Mouse (Mus musculus) neural tube, embryonic 13.5 days (tissue): ENCODE measurements around the gene Rcor2. TPM values are rescaled to one million over a fixed set of nuclear protein-coding genes. Genes with fewer than 3 reads are reported as not detected.
A peak's percentile ranks its signal among the peaks of the same experiment; 100 is the strongest.

Experiments
- ATAC-seq: fragments of 200-750 bp; cut with Nextera tagmentation; 2 replicates; pipeline ENCODE4 v1.8.0; 2017; ENCODE audit warnings: low read depth, mild to moderate bottlenecking, moderate TSS enrichment, moderate library complexity
- H3K27ac ChIP-seq: fragments of 300-500 bp; sonication (generic); replicated peaks from 2 replicates; pipeline ENCODE4 v1.5.1; 2015; ENCODE audit warnings: moderate library complexity, mild to moderate bottlenecking, inconsistent platforms
- H3K27me3 ChIP-seq: fragments of 300-500 bp; sonication (generic); 2 replicates; pipeline ENCODE4 v1.6.1; 2015; ENCODE audit warnings: mild to moderate bottlenecking, inconsistent platforms
- H3K36me3 ChIP-seq: fragments of 300-500 bp; sonication (generic); 2 replicates; pipeline ENCODE4 v1.6.1; 2015; ENCODE audit warnings: mild to moderate bottlenecking, inconsistent platforms
- H3K4me1 ChIP-seq: fragments of 300-500 bp; sonication (generic); replicated peaks from 2 replicates; pipeline ENCODE4 v1.6.1; 2015; ENCODE audit warnings: inconsistent platforms
- H3K4me2 ChIP-seq: fragments of 300-500 bp; sonication (generic); 2 replicates; pipeline ENCODE4 v1.6.1; 2015; ENCODE audit warnings: inconsistent platforms, mild to moderate bottlenecking, moderate library complexity
- H3K4me3 ChIP-seq: fragments of 300-500 bp; sonication (generic); 2 replicates; pipeline ENCODE4 v1.5.1; 2015; ENCODE audit warnings: mild to moderate bottlenecking, inconsistent platforms
- H3K9ac ChIP-seq: fragments of 300-500 bp; sonication (generic); 2 replicates; pipeline ENCODE4 v1.6.1; 2015; ENCODE audit warnings: moderate library complexity, mild to moderate bottlenecking, inconsistent platforms
- H3K9me3 ChIP-seq: fragments of 300-500 bp; sonication (generic); 2 replicates; pipeline ENCODE4 v1.6.1; 2016; ENCODE audit warnings: inconsistent platforms
- WGBS: fragments of 180-500 bp; shearing (Covaris S2); methylation state at CpG from one replicate; pipeline ENCODE4 v1.1.7; 2015; 5-methylcytosine and 5-hydroxymethylcytosine counted together
- polyA plus RNA-seq: library from polyadenylated mRNA; unstranded; fragments of >200 nt; fragmentation: Nextera tagmentation; extraction: Ambion mirVana; gene quantifications from 2 replicates; pipeline ENCODE4 v1.2.1, GENCODE M21; 2015

Gene Rcor2
- 31.0 and 31.1 TPM in 2 replicates for polyA plus RNA-seq

DNA sequence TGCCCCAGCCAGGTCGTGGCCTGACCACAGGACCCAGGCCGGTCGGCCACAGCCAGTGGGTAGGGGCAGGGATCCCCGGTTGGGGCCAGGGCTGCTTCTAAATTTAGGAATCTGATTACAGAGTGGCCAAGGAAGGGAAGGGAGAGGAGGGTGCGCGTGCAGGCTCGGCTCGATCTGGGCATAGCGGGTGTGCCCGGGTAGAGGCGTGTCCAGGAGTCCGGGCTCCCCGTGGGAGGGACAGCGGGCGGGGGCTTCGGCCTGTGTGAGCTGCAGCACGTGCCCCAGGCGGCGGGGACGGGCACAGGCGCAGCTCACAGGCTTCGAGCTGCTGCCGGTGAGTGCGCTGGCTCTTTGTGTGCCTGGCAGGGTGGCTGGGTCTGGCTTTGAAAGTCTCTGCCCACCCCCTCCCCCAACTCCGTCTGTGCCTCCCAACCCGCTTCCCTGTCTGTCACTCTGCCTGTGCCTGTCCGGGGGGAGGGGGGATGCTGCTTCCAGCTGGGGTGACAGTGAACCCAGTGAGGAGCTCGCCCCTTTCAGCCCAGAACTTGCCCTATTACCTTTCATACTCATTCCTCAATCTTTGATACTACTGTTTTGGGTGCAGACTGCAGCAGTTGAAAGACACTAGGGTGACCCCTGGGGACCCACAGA lies at the start of gene Rcor2:
Gene Rcor2 (plus strand): TSS at position 235 of the 651 bp plus-strand sequence.
- peak within 1 kb of the TSS; percentile 98 for H3K9ac ChIP-seq
- peak within 1 kb of the TSS; percentile 98 for H3K27ac ChIP-seq
- ATAC-seq = peak; percentile 49
- H3K27me3 ChIP-seq = no peaks in the 10 kb centered on the region
- 2% methylated on average over 27 of the region's 28 CpGs for WGBS
- 0 out of 2 replicates have a peak, but pooled peaks cover 1% of the 10 kb centered on the region for H3K9me3 ChIP-seq
- H3K36me3 ChIP-seq = peaks cover 19% of the 10 kb centered on the region
- peak within 1 kb of the TSS; percentile 94 for H3K4me2 ChIP-seq
- peak within 1 kb of the TSS; percentile 87 for H3K4me3 ChIP-seq
- peaks cover 74% of the 10 kb centered on the region for H3K4me1 ChIP-seq

DNA sequence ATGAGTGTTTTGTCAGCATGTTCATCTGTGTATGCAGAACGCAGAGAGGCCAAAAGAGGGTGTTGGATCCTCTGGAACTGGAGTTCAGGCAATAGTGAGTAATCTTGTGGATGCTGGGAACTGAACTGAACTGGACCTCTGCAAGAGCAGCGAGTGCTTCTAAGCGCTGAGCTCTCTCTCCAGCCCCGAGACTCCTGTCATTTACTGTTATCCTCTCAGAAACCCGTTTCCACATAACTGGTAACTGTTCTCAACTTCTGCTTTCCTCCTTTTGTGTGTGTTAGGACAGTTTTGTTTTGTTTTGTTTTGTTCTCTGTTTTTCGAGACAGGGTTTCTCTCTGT lies 49.2 kb upstream of the Rcor2 start:
- peak; percentile 19 for ATAC-seq
- peaks cover 39% of the 10 kb centered on the region for H3K4me1 ChIP-seq
- peaks cover 29% of the 10 kb centered on the region for H3K36me3 ChIP-seq
- no peaks in the 10 kb centered on the region for H3K9me3 ChIP-seq
- H3K4me3 ChIP-seq = peak overlapping the region; percentile 80
- no peaks in the 10 kb centered on the region for H3K27me3 ChIP-seq
- H3K4me2 ChIP-seq = peak overlapping the region; percentile 67
- 13% methylated on average over 6 of the region's 6 CpGs for WGBS
- H3K9ac ChIP-seq = peak overlapping the region; percentile 22; the same call in 1 of the 2 replicates
- 0 out of 2 replicates have a peak overlapping the region, but pooled peaks have one; percentile 14 for H3K27ac ChIP-seq

DNA sequence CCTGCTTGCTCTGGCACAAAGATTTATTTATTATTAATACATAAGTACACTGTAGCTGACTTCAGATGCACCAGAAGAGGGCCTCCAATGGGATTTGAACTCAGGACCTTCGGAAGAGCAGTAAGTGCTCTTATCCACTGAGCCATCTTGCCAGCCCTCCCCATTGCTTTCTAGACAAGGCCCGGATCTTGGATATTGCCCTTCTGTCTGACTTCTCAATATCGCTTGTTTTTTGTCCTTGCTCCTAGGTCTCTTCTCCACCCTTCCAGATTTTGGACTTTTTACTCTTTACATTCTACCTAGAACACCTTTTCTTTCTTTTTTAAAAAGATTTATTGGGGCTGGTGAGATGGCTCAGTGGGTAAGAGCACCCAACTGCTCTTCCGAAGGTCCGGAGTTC lies 48.4 kb upstream of the Rcor2 start:
- Histone ChIP-seq H3K4me2 (no peak overlapping the region), H3K4me1 (peaks cover 39% of the 10 kb centered on the region), H3K27me3 (no peaks in the 10 kb centered on the region), H3K36me3 (peaks cover 20% of the 10 kb centered on the region), H3K27ac (no peak overlapping the region), H3K4me3 (no peak overlapping the region), H3K9ac (no peak overlapping the region), H3K9me3 (no peaks in the 10 kb centered on the region)
- 97% methylated on average over 5 of the region's 5 CpGs for WGBS
- ATAC-seq = no peak

DNA sequence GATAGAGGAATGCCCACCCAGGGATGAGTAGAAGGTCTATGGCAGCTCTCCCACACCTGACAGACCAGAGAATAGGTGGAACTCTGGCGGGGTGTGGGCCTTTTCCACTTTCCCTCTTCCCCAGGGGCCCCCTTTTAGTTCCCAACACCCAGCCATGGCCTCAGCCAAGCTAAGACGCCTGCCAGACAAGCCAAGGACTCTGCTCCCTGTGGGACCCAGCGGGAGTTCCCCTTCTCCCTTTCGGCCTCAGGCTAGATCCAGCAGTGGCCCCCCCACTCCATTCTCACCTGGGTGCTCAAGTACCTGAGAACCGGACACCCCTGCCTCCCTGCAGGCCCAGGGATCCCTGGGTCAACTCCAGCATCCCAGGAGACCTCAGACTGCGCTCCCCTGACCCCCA lies 44.9 kb upstream of the Rcor2 start:
- H3K4me1 ChIP-seq = peaks cover 8% of the 10 kb centered on the region
- H3K27ac ChIP-seq = no peak overlapping the region
- no peak overlapping the region for H3K9ac ChIP-seq
- no peak for ATAC-seq
- no peaks in the 10 kb centered on the region for H3K27me3 ChIP-seq
- no peak overlapping the region for H3K4me2 ChIP-seq
- H3K4me3 ChIP-seq = no peak overlapping the region
- H3K36me3 ChIP-seq = peaks cover 17% of the 10 kb centered on the region
- H3K9me3 ChIP-seq = no peaks in the 10 kb centered on the region
- WGBS = 86% methylated on average over 6 of the region's 6 CpGs

DNA sequence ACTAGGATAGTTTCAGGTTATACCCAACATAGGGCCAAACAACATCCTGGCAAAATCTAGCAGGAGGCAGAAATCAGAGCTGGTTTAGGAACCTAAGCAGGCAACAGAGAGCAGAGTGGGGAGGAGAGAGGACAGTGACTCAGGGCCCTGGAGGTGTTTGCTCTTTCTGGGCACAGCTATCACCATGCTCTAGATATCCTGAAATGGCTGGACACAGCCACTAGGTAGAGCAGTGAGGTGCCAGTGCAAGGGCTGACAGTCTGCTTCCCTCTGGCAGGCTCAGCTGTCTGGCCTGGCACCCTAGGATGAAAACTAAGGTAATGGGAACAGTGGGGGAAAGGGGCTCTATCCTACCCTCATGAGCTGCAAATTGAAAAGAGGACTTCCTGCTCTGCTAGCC lies 43.6 kb upstream of the Rcor2 start:
- no peak for ATAC-seq
- Histone ChIP-seq H3K27ac (no peak overlapping the region), H3K9me3 (no peaks in the 10 kb centered on the region), H3K4me2 (no peak overlapping the region), H3K4me3 (no peak overlapping the region), H3K4me1 (no peaks in the 10 kb centered on the region), H3K27me3 (no peaks in the 10 kb centered on the region), H3K9ac (no peak overlapping the region), H3K36me3 (peaks cover 30% of the 10 kb centered on the region)

DNA sequence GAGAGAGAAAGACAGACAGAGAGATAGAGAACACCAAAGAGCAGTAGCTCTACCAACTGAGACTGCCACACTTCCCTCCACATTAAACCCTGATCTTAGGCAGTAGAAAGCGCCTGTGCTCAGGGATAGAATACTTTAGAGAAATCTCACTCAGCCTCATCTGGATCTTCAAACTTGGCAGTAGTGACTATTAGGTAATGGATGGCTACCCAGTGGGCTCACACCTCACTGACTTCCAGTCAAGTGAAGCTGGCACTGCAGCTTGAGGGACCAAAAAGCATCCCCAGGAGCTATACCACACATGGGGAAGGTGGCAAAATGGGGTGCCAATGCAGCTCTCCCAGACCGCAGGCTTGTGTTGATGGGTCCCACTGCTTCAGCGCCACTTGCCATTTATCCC lies 42.9 kb upstream of the Rcor2 start:
- Histone ChIP-seq H3K4me2 (no peak overlapping the region), H3K9me3 (no peaks in the 10 kb centered on the region), H3K4me1 (no peaks in the 10 kb centered on the region), H3K27me3 (no peaks in the 10 kb centered on the region), H3K36me3 (peaks cover 38% of the 10 kb centered on the region), H3K9ac (no peak overlapping the region), H3K4me3 (no peak overlapping the region), H3K27ac (no peak overlapping the region)
- ATAC-seq = no peak
- WGBS = 88% methylated on average over 3 of the region's 3 CpGs

DNA sequence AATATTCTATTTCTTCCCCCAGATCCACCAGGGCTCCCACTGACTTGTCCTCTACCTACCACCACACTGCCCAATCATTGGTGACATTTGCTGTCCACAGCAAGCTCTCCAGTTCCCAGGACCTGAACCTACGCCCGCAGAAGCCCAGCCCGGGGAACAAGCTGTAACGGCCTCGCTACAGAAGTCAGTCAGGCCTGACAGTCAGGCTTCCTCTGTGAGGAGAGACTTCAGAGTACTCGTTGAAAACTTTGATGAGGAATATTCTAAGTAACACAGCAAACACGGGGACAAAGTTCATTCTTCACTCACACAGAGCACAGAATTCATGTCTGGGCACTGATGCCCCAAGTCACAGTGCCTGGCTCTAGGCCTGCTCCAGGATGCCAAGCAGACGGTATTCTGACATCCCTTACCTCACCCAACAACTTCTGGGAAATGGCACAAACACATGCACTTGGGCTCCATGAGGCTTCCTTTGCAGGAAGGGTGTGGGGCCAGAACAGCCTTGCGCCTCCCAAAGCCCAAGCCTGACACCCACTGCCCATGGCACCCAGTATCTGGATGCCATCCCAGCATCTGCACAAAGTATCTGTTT lies 41.9 kb upstream of the Rcor2 start:
- Histone ChIP-seq H3K27me3 (no peaks in the 10 kb centered on the region), H3K9ac (no peak overlapping the region), H3K4me2 (no peak overlapping the region), H3K9me3 (no peaks in the 10 kb centered on the region), H3K27ac (no peak overlapping the region), H3K4me1 (no peaks in the 10 kb centered on the region), H3K4me3 (no peak overlapping the region), H3K36me3 (peaks cover 47% of the 10 kb centered on the region)
- WGBS = 87% methylated on average over 9 of the region's 9 CpGs
- ATAC-seq = no peak

- Histone ChIP-seq H3K27ac (no peak overlapping the region), H3K9ac (no peak overlapping the region), H3K36me3 (peaks cover 60% of the 10 kb centered on the region), H3K27me3 (no peaks in the 10 kb centered on the region), H3K4me2 (no peak overlapping the region), H3K4me1 (no peaks in the 10 kb centered on the region), H3K4me3 (no peak overlapping the region), H3K9me3 (no peaks in the 10 kb centered on the region)
- WGBS = 82% methylated on average over 6 of the region's 6 CpGs
- ATAC-seq = no peak
Observed at GRCm38 (mm10) chr19:7226511-7226914, 40.6 kb upstream of the Rcor2 start.

- H3K9ac ChIP-seq = no peak overlapping the region
- peaks cover 46% of the 10 kb centered on the region for H3K36me3 ChIP-seq
- H3K9me3 ChIP-seq = no peaks in the 10 kb centered on the region
- no peak overlapping the region for H3K4me2 ChIP-seq
- no peak overlapping the region for H3K4me3 ChIP-seq
- H3K4me1 ChIP-seq = peaks cover 29% of the 10 kb centered on the region
- ATAC-seq = peak; percentile 83
- WGBS = 61% methylated on average over 8 of the region's 8 CpGs
- H3K27ac ChIP-seq = no peak overlapping the region
- no peaks in the 10 kb centered on the region for H3K27me3 ChIP-seq
Observed at GRCm38 (mm10) chr19:7234537-7235221, 32.4 kb upstream of the Rcor2 start.

GRCm38 (mm10) chr19:7235461-7235860 lies 31.7 kb upstream of the Rcor2 start:
- H3K4me1 ChIP-seq = peaks cover 37% of the 10 kb centered on the region
- H3K36me3 ChIP-seq = peaks cover 39% of the 10 kb centered on the region
- no peak overlapping the region for H3K27ac ChIP-seq
- H3K27me3 ChIP-seq = no peaks in the 10 kb centered on the region
- whole genome bisulfite sequencing = 90% methylated on average over 9 of the region's 9 CpGs
- H3K4me3 ChIP-seq = no peak overlapping the region
- H3K4me2 ChIP-seq = no peak overlapping the region
- ATAC-seq = no peak
- peak overlapping the region; percentile 41; the same call in 1 of the 2 replicates for H3K9ac ChIP-seq
- no peaks in the 10 kb centered on the region for H3K9me3 ChIP-seq

DNA sequence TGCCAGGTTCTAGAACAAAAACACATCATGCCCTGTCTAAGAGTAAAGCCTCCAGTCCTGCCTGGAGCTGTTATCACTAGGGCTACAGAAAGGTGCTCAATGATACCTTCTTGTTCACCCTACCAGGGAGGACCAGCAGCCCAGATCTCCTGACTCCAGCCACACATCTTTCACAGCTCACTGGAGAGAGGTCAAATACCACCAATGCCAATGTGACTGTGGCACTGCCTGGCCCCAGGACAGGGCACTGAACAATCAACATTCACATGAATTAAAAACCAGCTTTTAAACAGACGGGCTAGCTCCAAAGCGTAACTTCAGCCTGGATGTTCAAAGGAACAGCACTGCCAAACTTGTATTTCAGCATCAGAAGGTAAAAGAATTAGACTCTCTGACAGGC lies 31.1 kb upstream of the Rcor2 start:
- ATAC-seq = no peak
- H3K9ac ChIP-seq = no peak overlapping the region
- H3K4me1 ChIP-seq = peaks cover 37% of the 10 kb centered on the region
- H3K4me2 ChIP-seq = no peak overlapping the region
- H3K9me3 ChIP-seq = no peaks in the 10 kb centered on the region
- WGBS = 94% methylated on average over 2 of the region's 2 CpGs
- no peaks in the 10 kb centered on the region for H3K27me3 ChIP-seq
- H3K36me3 ChIP-seq = peaks cover 33% of the 10 kb centered on the region
- no peak overlapping the region for H3K4me3 ChIP-seq
- no peak overlapping the region for H3K27ac ChIP-seq

DNA sequence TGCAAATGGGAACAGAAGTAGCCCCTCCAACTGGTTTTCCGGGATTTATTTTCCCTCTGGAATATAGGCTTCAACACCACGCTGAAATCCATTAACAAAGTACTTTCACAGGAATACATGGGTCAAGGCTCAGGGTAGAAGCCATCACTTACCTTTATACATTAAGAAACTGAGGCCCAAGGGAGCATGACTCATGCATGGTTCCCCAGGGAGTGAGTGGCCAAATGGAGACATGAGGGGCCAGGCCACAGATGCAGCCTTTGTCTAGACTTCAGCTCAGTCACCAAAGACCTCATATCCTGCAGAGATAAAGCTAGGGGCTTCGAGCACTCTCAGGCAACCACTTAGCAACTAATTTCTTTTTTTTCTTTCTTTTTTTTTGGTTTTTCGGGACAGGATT lies 30.4 kb upstream of the Rcor2 start:
- Histone ChIP-seq H3K27ac (no peak overlapping the region), H3K4me1 (peaks cover 42% of the 10 kb centered on the region), H3K9ac (no peak overlapping the region), H3K27me3 (no peaks in the 10 kb centered on the region), H3K36me3 (peaks cover 26% of the 10 kb centered on the region), H3K9me3 (no peaks in the 10 kb centered on the region), H3K4me3 (no peak overlapping the region), H3K4me2 (no peak overlapping the region)
- WGBS = 81% methylated on average over 4 of the region's 4 CpGs
- ATAC-seq = no peak
